Mouse (Mus musculus) olfactory bulb, adult 2 months (tissue): Measurements from ENCODE around the gene Lss. TPM values are rescaled to one million over a fixed set of nuclear protein-coding genes. Genes with fewer than 3 reads are reported as not detected.

Experiments
- H3K27ac ChIP-seq: fragments of 200-500 bp; 2 replicates; pipeline ENCODE4 v1.5.1; 2012; ENCODE audit warnings: low read depth, low read length; ENCODE audit not compliant: insufficient read depth
- H3K4me1 ChIP-seq: fragments of 200-500 bp; 2 replicates; pipeline ENCODE4 v1.6.1; 2012; ENCODE audit warnings: low read length; ENCODE audit not compliant: control insufficient read depth, insufficient read depth
- H3K4me3 ChIP-seq: fragments of 200-500 bp; 2 replicates; pipeline ENCODE4 v1.5.1; 2012; ENCODE audit warnings: mild to moderate bottlenecking, low read depth, low read length, moderate library complexity; ENCODE audit not compliant: insufficient read depth
- CTCF ChIP-seq: fragments of 200-500 bp; IDR thresholded peaks from 2 replicates; pipeline ENCODE4 v1.5.1; 2012; ENCODE audit warnings: low read depth, mild to moderate bottlenecking, low read length, moderate library complexity; ENCODE audit not compliant: insufficient read depth
- POLR2A ChIP-seq: fragments of 200-500 bp; IDR thresholded peaks from 2 replicates; pipeline ENCODE4 v1.6.1; 2012; ENCODE audit warnings: mild to moderate bottlenecking, low read depth, low read length, moderate library complexity; ENCODE audit not compliant: insufficient read depth
- WGBS: fragments of 180-500 bp; shearing (Covaris S2); methylation state at CpG from one replicate; pipeline ENCODE4 v1.1.7; 2018; 5-methylcytosine and 5-hydroxymethylcytosine counted together
- polyA plus RNA-seq: library from polyadenylated mRNA; stranded (reverse); fragments of >200 nt; gene quantifications from 2 replicates; pipeline ENCODE4 v1.2.4, GENCODE M21; 2012; ENCODE audit warnings: low replicate concordance; ENCODE audit not compliant: missing spikeins, insufficient read depth, insufficient read length

Lss gene
- polyA plus RNA-seq, 1 experiment: not detected

- TF ChIP-seq CTCF (no peak), POLR2A (no peak)
- 91% methylated on average over 7 of the region's 7 CpGs for WGBS
- no peak overlapping the region for H3K27ac ChIP-seq
- no peaks in the 10 kb centered on the region for H3K4me1 ChIP-seq
- no peak overlapping the region for H3K4me3 ChIP-seq
Measured at GRCm38 (mm10) chr10:76505865-76506264, 25.5 kb upstream of the Lss start.

- Histone ChIP-seq H3K27ac (no peak overlapping the region), H3K4me1 (no peaks in the 10 kb centered on the region), H3K4me3 (no peak overlapping the region)
- TF ChIP-seq POLR2A (no peak), CTCF (peak; percentile 69)
- WGBS: 48% methylated on average over 5 of the region's 5 CpGs
Measured at GRCm38 (mm10) chr10:76512965-76513583, 18.3 kb upstream of the Lss start.

GRCm38 (mm10) chr10:76530922-76531321 lies 466 bp upstream of the Lss start:
- peaks cover 3% of the 10 kb centered on the region for H3K4me1 ChIP-seq
- WGBS: under 1% methylated on average over 11 of the region's 11 CpGs
- no peak for TF ChIP-seq POLR2A
- TF ChIP-seq CTCF: no peak
- peak overlapping the region; percentile 58 for H3K4me3 ChIP-seq
- H3K27ac ChIP-seq: no peak overlapping the region

- H3K4me3 ChIP-seq: peak overlapping the region; percentile 58
- H3K27ac ChIP-seq: 0 out of 2 replicates have a peak overlapping the region, but pooled peaks have one; percentile 2
- peaks cover 3% of the 10 kb centered on the region for H3K4me1 ChIP-seq
- TF ChIP-seq CTCF: no peak
- TF ChIP-seq POLR2A: no peak
- WGBS: 1% methylated on average over 14 of the region's 14 CpGs
Measured at GRCm38 (mm10) chr10:76531828-76532227, 440 bp downstream of the Lss start.

- WGBS: 95% methylated on average over 7 of the region's 7 CpGs
- Histone ChIP-seq H3K4me3 (no peak overlapping the region), H3K4me1 (peaks cover 5% of the 10 kb centered on the region), H3K27ac (no peak overlapping the region)
- TF ChIP-seq CTCF (no peak), POLR2A (no peak)
Measured at GRCm38 (mm10) chr10:76535526-76535925, 4.1 kb downstream of the Lss start.

- WGBS: 67% methylated on average over 9 of the region's 9 CpGs
- no peak overlapping the region for H3K4me3 ChIP-seq
- H3K27ac ChIP-seq: no peak overlapping the region
- no peak for TF ChIP-seq CTCF
- 0 out of 2 replicates have a peak, but pooled peaks cover 2% of the 10 kb centered on the region for H3K4me1 ChIP-seq
Measured at GRCm38 (mm10) chr10:76537619-76538018, 6.2 kb downstream of the Lss start.

- WGBS: 94% methylated on average over 11 of the region's 11 CpGs
- H3K4me1 ChIP-seq: 0 out of 2 replicates have a peak, but pooled peaks cover 2% of the 10 kb centered on the region
- no peak overlapping the region for H3K27ac ChIP-seq
- TF ChIP-seq POLR2A (no peak), CTCF (no peak)
- H3K4me3 ChIP-seq: no peak overlapping the region
Measured at GRCm38 (mm10) chr10:76541336-76542085, 10.1 kb downstream of the Lss start.

- no peak overlapping the region for H3K4me3 ChIP-seq
- H3K4me1 ChIP-seq: no peaks in the 10 kb centered on the region
- TF ChIP-seq CTCF: no peak
- TF ChIP-seq POLR2A: no peak
- WGBS: 90% methylated on average over 10 of the region's 10 CpGs
- no peak overlapping the region for H3K27ac ChIP-seq
Measured at GRCm38 (mm10) chr10:76542636-76543375, 11.4 kb downstream of the Lss start.

- Histone ChIP-seq H3K4me3 (no peak overlapping the region), H3K27ac (no peak overlapping the region), H3K4me1 (no peaks in the 10 kb centered on the region)
- TF ChIP-seq POLR2A (no peak), CTCF (no peak)
- 94% methylated on average over 8 of the region's 8 CpGs for WGBS
Measured at GRCm38 (mm10) chr10:76546566-76546965, 15.2 kb downstream of the Lss start.
